Comparison of ENCODE assay signal across 10 mouse cellular contexts in genomic region chr2:10371459-10371817, GRCm38 (mm10). TPM values are rescaled to one million over a fixed set of nuclear protein-coding genes. Genes with fewer than 3 reads are reported as not detected.
DNase-seq lines count a peak whose midpoint lies in the region; ATAC-seq lines count a peak whose summit lies in the region.
"Had no signal": no experiment of that assay in that cellular context is flagged by ENCODE, and none has a peak within 500 bp of the region (broad histone marks: within the 10 kb centered on the region; RNA-seq: fewer than 3 reads in every experiment).

No protein-coding gene starts in this region.

- DNase-seq in kidney, adult 8-10 months = no peak
- DNase-seq in ES-CJ7 (ENCODE audit: low read depth, low spot score) = peak; percentile 43
- DNase-seq in gastrocnemius, postnatal 25 days = no peak
- DNase-seq in cerebellum, adult 18-20 months = no peak
- DNase-seq: cerebellum, adult 9-10 months; liver, embryonic 13.5 days had no signal

- no peak overlapping the region for H3K4me2 ChIP-seq in kidney, embryonic 14.5 days (replicated peaks; ENCODE audit: low read depth, low read length)
- H3K4me2 ChIP-seq in embryonic facial prominence, embryonic 13.5 days = peak overlapping the region; percentile 96; the same call in 1 of the 2 replicates
- H3K4me2 ChIP-seq in limb, embryonic 12.5 days = 0 out of 2 replicates have a peak overlapping the region, but pooled peaks have one; percentile 95

- no peaks in the 10 kb centered on the region for H3K36me3 ChIP-seq in kidney, embryonic 14.5 days (ENCODE audit: control insufficient read depth, insufficient read depth, low read length)
- no peaks in the 10 kb centered on the region for H3K36me3 ChIP-seq in embryonic facial prominence, embryonic 13.5 days
- no peaks in the 10 kb centered on the region for H3K36me3 ChIP-seq in limb, embryonic 12.5 days
- H3K36me3 ChIP-seq: liver, embryonic 13.5 days had no signal

- H3K27me3 ChIP-seq in kidney, embryonic 14.5 days (ENCODE audit: control insufficient read depth, insufficient read depth, low read length) = peaks cover 64% of the 10 kb centered on the region
- peaks cover 83% of the 10 kb centered on the region for H3K27me3 ChIP-seq in embryonic facial prominence, embryonic 13.5 days
- H3K27me3 ChIP-seq in limb, embryonic 12.5 days = peaks cover 84% of the 10 kb centered on the region

- ATAC-seq in kidney, embryonic 14.5 days (ENCODE audit: low FRiP score, low TSS enrichment) = no peak
- ATAC-seq in embryonic facial prominence, embryonic 13.5 days (ENCODE audit: insufficient number of reproducible peaks, insufficient read depth, low FRiP score, low TSS enrichment, low read depth) = no peak
- no peak for ATAC-seq in limb, embryonic 12.5 days (ENCODE audit: insufficient number of reproducible peaks, insufficient read depth, low FRiP score, low TSS enrichment, low read depth)
- no peak for ATAC-seq in inflammation-experienced regulatory T-cells, adult 6 months

- peaks cover 14% of the 10 kb centered on the region; the same call in 1 of the 2 replicates for H3K4me1 ChIP-seq in kidney, embryonic 14.5 days (ENCODE audit: control insufficient read depth, insufficient read depth, low read length)
- H3K4me1 ChIP-seq in embryonic facial prominence, embryonic 13.5 days = peaks cover 22% of the 10 kb centered on the region
- H3K4me1 ChIP-seq in limb, embryonic 12.5 days (replicated peaks) = peaks cover 15% of the 10 kb centered on the region

- H3K27ac ChIP-seq in kidney, embryonic 14.5 days (ENCODE audit: low read depth, low read length) = no peak overlapping the region
- H3K27ac ChIP-seq in embryonic facial prominence, embryonic 13.5 days = no peak overlapping the region
- H3K27ac ChIP-seq in limb, embryonic 12.5 days = no peak overlapping the region
- H3K27ac ChIP-seq: liver, embryonic 13.5 days had no signal

- no peaks in the 10 kb centered on the region for H3K9me3 ChIP-seq in kidney, embryonic 14.5 days (ENCODE audit: control insufficient read depth, low read length)
- no peaks in the 10 kb centered on the region for H3K9me3 ChIP-seq in embryonic facial prominence, embryonic 13.5 days
- no peaks in the 10 kb centered on the region for H3K9me3 ChIP-seq in limb, embryonic 12.5 days
- H3K9me3 ChIP-seq: liver, embryonic 13.5 days had no signal

- 1% methylated on average over 16 of the region's 16 CpGs for WGBS in kidney, embryonic 14.5 days
- under 1% methylated on average over 16 of the region's 16 CpGs for WGBS in embryonic facial prominence, embryonic 13.5 days
- 2% methylated on average over 16 of the region's 16 CpGs for WGBS in limb, embryonic 12.5 days

- H3K4me3 ChIP-seq in kidney, embryonic 14.5 days (ENCODE audit: low read length) = peak overlapping the region; percentile 51; the same call in 1 of the 2 replicates
- H3K4me3 ChIP-seq in embryonic facial prominence, embryonic 13.5 days = peak overlapping the region; percentile 61; the same call in 1 of the 2 replicates
- H3K4me3 ChIP-seq in limb, embryonic 12.5 days (replicated peaks) = 0 out of 2 replicates have a peak overlapping the region, but pooled peaks have one; percentile 53

- no peak overlapping the region for H3K9ac ChIP-seq in kidney, embryonic 14.5 days (ENCODE audit: low read depth, low read length)
- H3K9ac ChIP-seq in embryonic facial prominence, embryonic 13.5 days = no peak overlapping the region
- H3K9ac ChIP-seq in limb, embryonic 12.5 days (replicated peaks) = no peak overlapping the region
- H3K9ac ChIP-seq: liver, embryonic 13.5 days had no signal

RNA-seq across cellular contexts. Expression of gene Sfmbt2, which starts 1.1 kb away (rescaled TPM):
- 1.9 and 2.3 TPM in 2 replicates for polyA plus RNA-seq in kidney, embryonic 14.5 days (2014; fragmentation: Nextera tagmentation; extraction: Ambion mirVana)
- polyA plus RNA-seq in embryonic facial prominence, embryonic 13.5 days (2015; fragmentation: Nextera tagmentation; extraction: Ambion mirVana) = 4.1 and 4.8 TPM in 2 replicates
- polyA plus RNA-seq in limb, embryonic 12.5 days (2016; fragmentation: Nextera tagmentation; extraction: Ambion mirVana) = 2.7 and 3.0 TPM in 2 replicates
- total RNA-seq in gastrocnemius, postnatal 25 days (2021) = under 1 TPM; 0.13 to 0.19 TPM
- polyA plus RNA-seq in inflammation-experienced regulatory T-cells, adult 6 months (2017; shearing (Covaris generic)) = 1 to 10 TPM; 1.2 to 2.9 (median 2.7) TPM
